Comparison of ENCODE assay signal across 20 mouse cellular contexts in the genomic region with DNA sequence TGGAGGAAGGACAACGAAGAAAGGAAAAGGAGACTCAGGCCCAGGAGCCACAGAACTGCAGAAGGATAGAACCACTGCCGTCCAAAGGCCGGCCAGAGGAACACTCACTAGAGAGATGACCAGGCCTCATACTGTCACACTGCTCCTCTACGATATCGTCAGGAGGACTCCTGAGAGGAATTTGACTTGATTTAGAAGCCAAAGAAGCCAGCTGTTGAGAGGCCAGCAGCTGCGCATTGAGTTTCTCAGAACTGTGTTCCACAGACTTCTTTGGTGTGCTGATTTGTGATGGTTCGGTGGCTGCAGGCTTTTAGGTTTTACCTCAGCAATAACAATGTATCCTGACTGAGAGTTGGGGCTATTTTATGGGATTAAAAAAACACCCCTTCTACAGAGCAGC.
DNase-seq lines count a peak whose midpoint lies in the region; ATAC-seq and TF ChIP-seq lines count a peak whose summit lies in the region.
"Had no signal": no experiment of that assay in that cellular context is flagged by ENCODE, and none has a peak within 500 bp of the region (broad histone marks: within the 10 kb centered on the region; RNA-seq: fewer than 3 reads in every experiment).

No protein-coding gene starts in this region.

- no peak for DNase-seq in gastrocnemius, adult 2 months
- DNase-seq in gastrocnemius, postnatal 10 days: no peak
- DNase-seq in kidney, postnatal 0 days (ENCODE audit: low spot score): peak; percentile 53
- DNase-seq in kidney, adult 9 months: no peak
- DNase-seq in lung, postnatal 10 days: peak; percentile 17
- no peak for DNase-seq in lung, postnatal 25 days (ENCODE audit: low spot score)
- DNase-seq in frontal cortex, postnatal 36 days (ENCODE audit: low spot score in 2 of 2): no peak
- DNase-seq in thymus, postnatal 0 days (ENCODE audit: low spot score): no peak
- DNase-seq: adrenal gland, postnatal 10 days; cerebellum, adult 2 months; cerebellum, postnatal 36 days; embryo, embryonic 11 days had no signal

- no peaks in the 10 kb centered on the region for H3K9me3 ChIP-seq in kidney, postnatal 0 days (replicated peaks; ENCODE audit: low read length)
- H3K9me3 ChIP-seq: embryonic facial prominence, embryonic 15.5 days; forebrain, embryonic 15.5 days; hindbrain, embryonic 12.5 days; limb, embryonic 13.5 days; liver, embryonic 15.5 days; midbrain, embryonic 15.5 days had no signal

- intact Hi-C loops in gastrocnemius, adult 2 months (cut with DNase I): no loop called here

- no peak overlapping the region for H3K4me2 ChIP-seq in kidney, postnatal 0 days (ENCODE audit: low read length)
- H3K4me2 ChIP-seq: embryonic facial prominence, embryonic 15.5 days; forebrain, embryonic 15.5 days; heart, embryonic 11.5 days; hindbrain, embryonic 12.5 days; limb, embryonic 13.5 days; liver, embryonic 15.5 days; midbrain, embryonic 15.5 days had no signal

- no peak for ATAC-seq in kidney, postnatal 0 days (replicated peaks; ENCODE audit: low FRiP score, low read depth)
- ATAC-seq: forebrain, embryonic 15.5 days; midbrain, embryonic 15.5 days had no signal

- no peak overlapping the region for H3K4me3 ChIP-seq in gastrocnemius, adult 2 months
- H3K4me3 ChIP-seq in kidney, postnatal 0 days (replicated peaks; ENCODE audit: low read depth, low read length): no peak overlapping the region
- H3K4me3 ChIP-seq: embryonic facial prominence, embryonic 15.5 days; forebrain, embryonic 15.5 days; hindbrain, embryonic 12.5 days; limb, embryonic 13.5 days; liver, embryonic 15.5 days; midbrain, embryonic 15.5 days had no signal

- no peaks in the 10 kb centered on the region for H3K36me3 ChIP-seq in kidney, postnatal 0 days (ENCODE audit: insufficient read depth, low read length)
- H3K36me3 ChIP-seq: embryonic facial prominence, embryonic 15.5 days; forebrain, embryonic 15.5 days; hindbrain, embryonic 12.5 days; limb, embryonic 13.5 days; liver, embryonic 15.5 days; midbrain, embryonic 15.5 days had no signal

- 55% methylated on average over 7 of the region's 7 CpGs for WGBS in kidney, postnatal 0 days

- no peaks in the 10 kb centered on the region for H3K4me1 ChIP-seq in kidney, postnatal 0 days (replicated peaks; ENCODE audit: insufficient read depth, low read length)
- H3K4me1 ChIP-seq: forebrain, embryonic 15.5 days; hindbrain, embryonic 12.5 days; liver, embryonic 15.5 days; midbrain, embryonic 15.5 days had no signal

- TF ChIP-seq CTCF in gastrocnemius, adult 2 months (IDR thresholded peaks at IDR 0.05): no peak
- TF ChIP-seq CTCF in kidney, postnatal 0 days (IDR thresholded peaks at IDR 0.05; ENCODE audit: low read depth): no peak

- no peaks in the 10 kb centered on the region for H3K27me3 ChIP-seq in kidney, postnatal 0 days (ENCODE audit: insufficient read depth, low read length)
- H3K27me3 ChIP-seq: embryonic facial prominence, embryonic 15.5 days; forebrain, embryonic 15.5 days; hindbrain, embryonic 12.5 days; limb, embryonic 13.5 days; liver, embryonic 15.5 days; midbrain, embryonic 15.5 days had no signal

- peak overlapping the region; percentile 50 for H3K27ac ChIP-seq in gastrocnemius, adult 2 months
- H3K27ac ChIP-seq in kidney, postnatal 0 days: no peak overlapping the region
- H3K27ac ChIP-seq: embryonic facial prominence, embryonic 15.5 days; forebrain, embryonic 15.5 days; hindbrain, embryonic 12.5 days; limb, embryonic 13.5 days; liver, embryonic 15.5 days; macrophage; midbrain, embryonic 15.5 days had no signal

- no peak overlapping the region for H3K9ac ChIP-seq in kidney, postnatal 0 days (ENCODE audit: low read depth, low read length)
- H3K9ac ChIP-seq: embryonic facial prominence, embryonic 15.5 days; forebrain, embryonic 15.5 days; hindbrain, embryonic 12.5 days; limb, embryonic 13.5 days; liver, embryonic 15.5 days; midbrain, embryonic 15.5 days had no signal

Comparison
In these comparisons a context has a peak if more than half of its experiments do, and no peak if none do; other contexts are left out.
1. DNase-seq: peak in kidney, postnatal 0 days (single experiment) and lung, postnatal 10 days (single experiment); none in gastrocnemius, adult 2 months (single experiment), gastrocnemius, postnatal 10 days (single experiment), kidney, adult 9 months (single experiment), lung, postnatal 25 days (single experiment), frontal cortex, postnatal 36 days (0 of 2) and thymus, postnatal 0 days (single experiment).